Comparison of ENCODE assay signal across 10 mouse cellular contexts in genomic region chr6:146077124-146077889, GRCm38 (mm10).
DNase-seq lines count a peak whose midpoint lies in the region; ATAC-seq and TF ChIP-seq lines count a peak whose summit lies in the region.
"Had no signal": no experiment of that assay in that cellular context is flagged by ENCODE, and none has a peak within 500 bp of the region (broad histone marks: within the 10 kb centered on the region; RNA-seq: fewer than 3 reads in every experiment).

No protein-coding gene starts in this region.

- H3K27me3 ChIP-seq in intestine, postnatal 0 days (replicated peaks; ENCODE audit: control insufficient read depth, insufficient read depth, low read length), result no peaks in the 10 kb centered on the region
- H3K27me3 ChIP-seq in intestine, embryonic 16.5 days (replicated peaks; ENCODE audit: control insufficient read depth, insufficient read depth, low read length), result no peaks in the 10 kb centered on the region
- H3K27me3 ChIP-seq in MEL (ENCODE audit: control insufficient read depth in 1 of 2, insufficient read depth in 2 of 2, low read length in 2 of 2), result no peaks in the 10 kb centered on the region
- H3K27me3 ChIP-seq in embryonic facial prominence, embryonic 15.5 days, result no peaks in the 10 kb centered on the region
- H3K27me3 ChIP-seq: heart, embryonic 15.5 days had no signal

- TF ChIP-seq CTCF in intestine, postnatal 0 days (IDR thresholded peaks at IDR 0.05; ENCODE audit: low read depth), result peak; percentile 28; the same call in 1 of the 2 replicates
- TF ChIP-seq CTCF in MEL (IDR thresholded peaks at IDR 0.05 in 2 of 3, conservative IDR thresholded peaks at IDR 0.05 in 1 of 3; ENCODE audit: control insufficient read depth in 1 of 3, insufficient read depth in 1 of 3, low read depth in 2 of 3, low read length in 3 of 3, poor library complexity in 1 of 3, severe bottlenecking in 1 of 3), result peak; percentile 25 to 48 (median 25); a peak in 4 of 6 replicates

- TF ChIP-seq RAD21 in MEL (IDR thresholded peaks at IDR 0.05; ENCODE audit: low read depth, low read length), result peak; percentile 10

- H3K4me3 ChIP-seq in intestine, postnatal 0 days (ENCODE audit: low read depth, low read length), result no peak overlapping the region
- H3K4me3 ChIP-seq in intestine, embryonic 16.5 days (ENCODE audit: low read length), result no peak overlapping the region
- peak overlapping the region; percentile 33 to 47 for H3K4me3 ChIP-seq in MEL (ENCODE audit: control insufficient read depth in 1 of 2, insufficient read depth in 1 of 2, low read depth in 2 of 2, low read length in 2 of 2)
- no peak overlapping the region for H3K4me3 ChIP-seq in embryonic facial prominence, embryonic 15.5 days (replicated peaks)
- H3K4me3 ChIP-seq: heart, embryonic 15.5 days had no signal

- DNase-seq in MEL (ENCODE audit: low read depth, low spot score), result peak; percentile 88
- DNase-seq in MN1 (ENCODE audit: low spot score), result no peak
- DNase-seq in layer of hippocampus, adult 9-11 months, result no peak
- DNase-seq in gastrocnemius, adult 8-10 months (ENCODE audit: low spot score in 2 of 2), result no peak
- DNase-seq: right cerebral cortex, postnatal 25 days had no signal

- 61% methylated on average over 11 of the region's 11 CpGs for WGBS in intestine, postnatal 0 days
- 77% methylated on average over 11 of the region's 11 CpGs for WGBS in intestine, embryonic 16.5 days
- 68% methylated on average over 11 of the region's 11 CpGs for WGBS in embryonic facial prominence, embryonic 15.5 days

- no peaks in the 10 kb centered on the region for H3K4me1 ChIP-seq in intestine, postnatal 0 days (replicated peaks; ENCODE audit: control insufficient read depth, insufficient read depth, low read length)
- H3K4me1 ChIP-seq in intestine, embryonic 16.5 days (ENCODE audit: control insufficient read depth, insufficient read depth, low read length), result no peaks in the 10 kb centered on the region
- H3K4me1 ChIP-seq in MEL (ENCODE audit: control insufficient read depth in 1 of 2, insufficient read depth in 2 of 2, low read length in 2 of 2), result peaks cover 5 to 22% of the 10 kb centered on the region in 2 experiments
- H3K4me1 ChIP-seq in embryonic facial prominence, embryonic 15.5 days, result peaks cover 3% of the 10 kb centered on the region; the same call in 1 of the 2 replicates

- ATAC-seq in intestine, postnatal 0 days, result no peak
- no peak for ATAC-seq in intestine, embryonic 16.5 days
- ATAC-seq in embryonic facial prominence, embryonic 15.5 days (ENCODE audit: insufficient number of reproducible peaks, low FRiP score, low TSS enrichment, low read depth), result peak; percentile 80; the same call in 1 of the 2 replicates
- ATAC-seq in megakaryocyte progenitor cell, adult 5-6 weeks (replicated peaks; ENCODE audit: poor library complexity), result peak; percentile 69

- H3K9me3 ChIP-seq in intestine, postnatal 0 days (ENCODE audit: control insufficient read depth), result no peaks in the 10 kb centered on the region
- 0 out of 2 replicates have a peak, but pooled peaks cover 6% of the 10 kb centered on the region for H3K9me3 ChIP-seq in intestine, embryonic 16.5 days (ENCODE audit: control insufficient read depth, low read length)
- H3K9me3 ChIP-seq in MEL (replicated peaks; ENCODE audit: insufficient read depth, low read length), result no peaks in the 10 kb centered on the region
- H3K9me3 ChIP-seq in embryonic facial prominence, embryonic 15.5 days (replicated peaks), result 0 out of 2 replicates have a peak, but pooled peaks cover 5% of the 10 kb centered on the region
- H3K9me3 ChIP-seq: heart, embryonic 15.5 days had no signal

- H3K36me3 ChIP-seq in intestine, postnatal 0 days (ENCODE audit: control insufficient read depth, insufficient read depth), result no peaks in the 10 kb centered on the region
- no peaks in the 10 kb centered on the region for H3K36me3 ChIP-seq in intestine, embryonic 16.5 days (ENCODE audit: control insufficient read depth, insufficient read depth, low read length)
- peaks cover 0 to 12% of the 10 kb centered on the region in 2 experiments; a peak in 2 of 4 replicates for H3K36me3 ChIP-seq in MEL (ENCODE audit: control insufficient read depth in 1 of 2, insufficient read depth in 2 of 2, low read length in 2 of 2)
- no peaks in the 10 kb centered on the region for H3K36me3 ChIP-seq in embryonic facial prominence, embryonic 15.5 days
- H3K36me3 ChIP-seq: heart, embryonic 15.5 days had no signal

- H3K9ac ChIP-seq in intestine, postnatal 0 days (ENCODE audit: low read depth, low read length), result no peak overlapping the region
- no peak overlapping the region for H3K9ac ChIP-seq in intestine, embryonic 16.5 days (ENCODE audit: low read depth, low read length)
- H3K9ac ChIP-seq in MEL (ENCODE audit: control insufficient read depth, low read depth, low read length, poor library complexity, severe bottlenecking), result peak overlapping the region; percentile 57
- no peak overlapping the region for H3K9ac ChIP-seq in embryonic facial prominence, embryonic 15.5 days
- H3K9ac ChIP-seq: heart, embryonic 15.5 days had no signal

- no peaks in the 10 kb centered on the region for H3K79me2 ChIP-seq in MEL (ENCODE audit: control insufficient read depth, insufficient read depth, low read length, poor library complexity)

- no peak overlapping the region for H3K27ac ChIP-seq in intestine, postnatal 0 days (ENCODE audit: low read depth, low read length)
- no peak overlapping the region for H3K27ac ChIP-seq in intestine, embryonic 16.5 days (ENCODE audit: low read length)
- peak overlapping the region; percentile 70 for H3K27ac ChIP-seq in MEL (ENCODE audit: control insufficient read depth, low read depth, low read length)
- no peak overlapping the region for H3K27ac ChIP-seq in embryonic facial prominence, embryonic 15.5 days (replicated peaks)
- H3K27ac ChIP-seq: heart, embryonic 15.5 days had no signal

- peak; percentile 38 to 62; a peak in 3 of 4 replicates for TF ChIP-seq EP300 in MEL (IDR thresholded peaks at IDR 0.05; ENCODE audit: low read depth in 1 of 2, low read length in 2 of 2)

- TF ChIP-seq POLR2A in MEL (IDR thresholded peaks at IDR 0.05; ENCODE audit: control insufficient read depth in 1 of 2, insufficient read depth in 1 of 2, low read depth in 1 of 2, low read length in 2 of 2, poor library complexity in 1 of 2), result 0 out of 4 replicates have a peak, but pooled peaks of 1 of the 2 experiments have one; percentile 27

- no peak overlapping the region for H3K4me2 ChIP-seq in intestine, postnatal 0 days (replicated peaks; ENCODE audit: low read depth)
- no peak overlapping the region for H3K4me2 ChIP-seq in intestine, embryonic 16.5 days (ENCODE audit: low read depth, low read length)
- H3K4me2 ChIP-seq in embryonic facial prominence, embryonic 15.5 days (replicated peaks), result no peak overlapping the region
- H3K4me2 ChIP-seq: heart, embryonic 15.5 days had no signal

TF ChIP-seq in MEL, 35 proteins besides CTCF, POLR2A, EP300 and RAD21:
- TF ChIP-seq USF1 (IDR thresholded peaks at IDR 0.05; ENCODE audit: low read depth, low read length) (no peak), ELF1 (IDR thresholded peaks at IDR 0.05; ENCODE audit: low read depth, low read length) (peak; percentile 50; the same call in 1 of the 2 replicates), SMC3 (IDR thresholded peaks at IDR 0.05; ENCODE audit: low read depth, low read length) (peak; percentile 26), TCF12 (IDR thresholded peaks at IDR 0.05; ENCODE audit: low read depth, low read length) (peak; percentile 56; the same call in 1 of the 2 replicates), TBP (IDR thresholded peaks at IDR 0.05; ENCODE audit: low read depth, low read length) (peak; percentile 38; the same call in 1 of the 2 replicates), ETS1 (IDR thresholded peaks at IDR 0.05; ENCODE audit: low read depth, low read length) (0 out of 2 replicates have a peak, but pooled peaks have one; percentile 27), KAT2A (conservative IDR thresholded peaks at IDR 0.05; ENCODE audit: low read depth, low read length) (no peak), NELFE (IDR thresholded peaks at IDR 0.05; ENCODE audit: low read depth, low read length) (0 out of 2 replicates have a peak, but pooled peaks have one; percentile 16), MEF2A (IDR thresholded peaks at IDR 0.05; ENCODE audit: extremely low read depth, insufficient replicate concordance, low read depth, low read length, poor library complexity, severe bottlenecking) (no peak), GATA1 (IDR thresholded peaks at IDR 0.05; ENCODE audit: low read depth, low read length) (peak; percentile 81), RCOR1 (IDR thresholded peaks at IDR 0.05; ENCODE audit: low read depth, low read length) (peak; percentile 87)

Comparison
In these comparisons a context has a peak if more than half of its experiments do, and no peak if none do; other contexts are left out.
1. ATAC-seq: peak in embryonic facial prominence, embryonic 15.5 days (single experiment) and megakaryocyte progenitor cell, adult 5-6 weeks (single experiment); none in intestine, postnatal 0 days (single experiment) and intestine, embryonic 16.5 days (single experiment).
2. H3K4me3 ChIP-seq: peak in MEL (2 of 2); none in intestine, postnatal 0 days (single experiment), intestine, embryonic 16.5 days (single experiment) and embryonic facial prominence, embryonic 15.5 days (single experiment).